Mouse (Mus musculus) cerebellum, postnatal 4 days (tissue): ENCODE results near the gene Irx2.

Experiments
- DNase-seq, 2 experiments: peaks; one replicate each; pipeline ENCODE4 v3.0.0; 2022; ENCODE audit warnings: low spot score in 2 of 2, mixed read lengths in 1 of 2

The Irx2 gene

DNA sequence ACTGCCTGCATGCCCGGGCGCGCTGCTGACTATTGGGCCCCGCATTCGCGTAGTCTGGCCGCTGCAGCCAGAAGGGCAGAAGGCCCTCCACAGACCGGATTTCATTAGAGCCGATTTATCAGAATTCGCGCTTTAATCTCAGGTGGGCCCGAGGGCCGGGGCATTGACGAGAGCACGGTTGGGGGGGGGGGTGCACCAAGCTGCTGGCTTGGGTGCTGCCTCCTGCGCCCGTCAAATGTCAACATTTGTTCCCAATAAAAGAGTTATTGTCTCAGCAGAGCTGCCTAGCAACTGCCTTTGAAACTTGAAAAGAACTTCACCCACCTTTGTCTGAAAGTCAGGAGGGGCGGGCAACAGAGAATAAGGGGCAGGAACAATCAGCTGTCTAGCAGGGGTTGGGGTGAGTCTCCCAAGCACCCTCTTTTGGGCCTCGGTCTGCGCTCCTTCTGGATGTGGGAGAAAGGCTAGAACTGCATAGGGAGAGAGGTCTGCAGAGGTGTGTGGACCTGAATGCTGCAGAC lies 7.8 kb downstream of the Irx2 start:
- DNase-seq = no peak

GRCm38 (mm10) chr13:72637536-72637935 lies 8.9 kb downstream of the Irx2 start:
- DNase-seq = no peak

- DNase-seq = no peak
These were observed 9.9 kb downstream of the Irx2 start for GRCm38 (mm10) chr13:72638401-72639130.

DNA sequence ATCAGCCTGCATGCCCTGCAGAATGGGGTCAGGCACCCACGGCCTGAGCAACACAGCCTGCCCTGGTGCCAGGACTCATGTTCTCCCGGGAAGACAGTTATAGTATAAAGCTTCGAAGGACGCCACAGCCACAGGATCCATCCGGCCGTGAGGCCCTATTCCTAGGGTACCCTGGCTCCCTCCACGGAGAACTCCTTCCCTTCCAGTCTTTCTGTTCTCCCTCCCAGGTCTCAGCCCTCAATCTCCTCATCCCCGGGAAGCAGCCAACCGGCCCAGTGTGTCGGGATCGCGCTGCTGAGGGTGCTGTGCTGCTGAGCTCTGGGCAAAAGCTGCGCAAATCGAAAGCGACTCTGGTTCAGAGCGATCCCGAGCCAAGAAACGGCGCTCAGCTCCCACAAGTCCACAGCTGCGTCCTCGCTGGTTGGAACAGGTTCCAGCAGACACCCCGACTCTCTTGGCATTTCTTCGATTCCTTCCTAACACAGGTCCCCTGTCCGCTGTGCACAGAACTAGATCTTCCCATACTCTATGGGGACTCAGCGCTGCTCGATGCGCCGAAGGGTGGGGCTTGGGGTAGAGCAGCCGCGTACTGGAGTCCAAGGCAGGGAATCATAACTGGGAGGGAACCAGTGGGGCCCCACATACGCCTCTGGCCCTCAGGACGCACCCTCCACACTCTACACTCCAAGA lies 11.0 kb downstream of the Irx2 start:
- no peak for DNase-seq

GRCm38 (mm10) chr13:72640131-72640521 lies 11.5 kb downstream of the Irx2 start:
- DNase-seq = no peak

GRCm38 (mm10) chr13:72656447-72656846 lies 27.8 kb downstream of the Irx2 start:
- DNase-seq = no peak

- DNase-seq = no peak
These were observed 47.2 kb downstream of the Irx2 start for GRCm38 (mm10) chr13:72675826-72676225.
